Mouse (Mus musculus): ENCODE measurements around the gene Rasgrf2. TPM values are rescaled to one million over a fixed set of nuclear protein-coding genes. Genes with fewer than 3 reads are reported as not detected.

The Rasgrf2 gene
- total and polyA plus RNA-seq, 3 experiments: 0.22 TPM; not detected in 2

DNA sequence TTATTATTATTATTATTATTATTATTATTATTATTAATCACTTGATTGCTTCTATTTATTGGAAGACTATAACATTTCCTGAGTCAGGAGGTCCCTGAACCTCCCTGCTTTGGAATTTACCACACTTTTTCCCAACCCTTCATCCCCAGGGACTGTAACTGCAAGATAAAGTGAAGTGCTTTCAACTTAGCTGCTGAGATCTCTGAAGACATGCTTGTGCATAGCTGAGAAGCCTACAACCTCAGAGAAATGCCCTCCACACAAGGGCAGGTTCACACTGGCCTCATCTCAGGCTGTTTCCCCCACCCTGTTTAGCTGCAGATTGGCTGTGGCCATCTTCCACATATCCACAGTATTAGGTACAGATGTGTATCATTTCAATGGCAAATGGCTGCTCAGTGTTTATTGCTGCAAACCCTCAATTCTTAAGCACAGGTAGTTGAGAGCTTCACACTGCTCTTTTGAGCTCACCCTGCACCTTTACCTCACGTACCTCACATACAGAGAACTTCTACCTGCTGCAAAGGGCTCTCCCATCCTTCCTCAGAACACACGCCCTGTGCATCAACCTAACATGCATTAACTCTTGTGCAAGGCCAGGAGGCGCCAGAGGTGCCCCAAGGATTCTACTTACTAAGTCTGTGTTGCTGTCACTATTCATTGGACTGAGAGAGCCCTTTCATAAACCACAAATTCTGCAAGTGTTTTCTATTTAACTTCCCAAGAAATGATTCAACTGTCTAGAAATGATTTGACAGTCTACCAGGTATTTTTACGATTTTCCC lies 202.7 kb downstream of the Rasgrf2 start:
- ATAC-seq (ENCODE audit: extremely low read depth, insufficient number of reproducible peaks, low FRiP score, poor library complexity, severe bottlenecking) (no peak), DNase-seq (ENCODE audit: low spot score) (no peak)
- Histone ChIP-seq H3K4me3 (ENCODE audit: low read depth, low read length) (no peak overlapping the region), H3K4me1 (ENCODE audit: insufficient read depth, low read depth, low read length) (no peaks in the 10 kb centered on the region), H3K36me3 (replicated peaks) (no peaks in the 10 kb centered on the region), H3K9me3 (replicated peaks) (no peaks in the 10 kb centered on the region), H3K27me3 (ENCODE audit: insufficient read depth, low read length) (no peaks in the 10 kb centered on the region)
- TF ChIP-seq GATA1 (IDR thresholded peaks at IDR 0.05; ENCODE audit: borderline replicate concordance, low read length) (no peak), GATA2 (IDR thresholded peaks at IDR 0.05; ENCODE audit: borderline replicate concordance, low read depth, low read length) (no peak), CTCF (IDR thresholded peaks at IDR 0.05; ENCODE audit: low read depth, low read length) (no peak), POLR2AphosphoS5 (IDR thresholded peaks at IDR 0.05; ENCODE audit: insufficient replicate concordance, low read depth, low read length) (no peak), TAL1 (conservative IDR thresholded peaks at IDR 0.05; ENCODE audit: low read depth, low read length) (no peak)

DNA sequence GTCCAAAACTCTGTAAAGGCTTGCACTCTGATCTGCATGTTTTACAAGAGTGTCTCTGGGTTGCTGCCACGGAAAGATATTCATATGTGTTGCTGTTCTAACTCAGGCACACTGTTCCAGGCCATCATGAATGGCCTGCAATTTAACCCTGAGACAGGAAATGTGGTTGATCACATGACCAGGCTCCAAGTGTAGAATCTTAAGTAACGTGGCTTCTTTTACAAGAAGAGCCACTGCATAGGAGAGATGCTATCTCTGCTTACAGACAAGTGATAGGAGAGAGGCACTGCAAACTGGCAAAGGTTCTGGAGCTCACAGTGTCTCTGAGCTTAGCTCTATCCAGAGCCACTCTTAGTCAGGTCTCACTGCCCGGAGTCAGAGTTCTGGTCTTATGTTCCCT lies 210.4 kb downstream of the Rasgrf2 start:
- Histone ChIP-seq H3K27me3 (ENCODE audit: insufficient read depth, low read length) (no peaks in the 10 kb centered on the region), H3K4me3 (ENCODE audit: low read depth, low read length) (no peak overlapping the region), H3K36me3 (replicated peaks) (no peaks in the 10 kb centered on the region), H3K9me3 (replicated peaks) (no peaks in the 10 kb centered on the region), H3K4me1 (ENCODE audit: insufficient read depth, low read depth, low read length) (no peaks in the 10 kb centered on the region)
- ATAC-seq (ENCODE audit: extremely low read depth, insufficient number of reproducible peaks, low FRiP score, poor library complexity, severe bottlenecking) (peak; percentile 73), DNase-seq (ENCODE audit: low spot score) (no peak)
- no peak for TF ChIP-seq CTCF (IDR thresholded peaks at IDR 0.05; ENCODE audit: low read depth, low read length)
- TF ChIP-seq POLR2AphosphoS5 (IDR thresholded peaks at IDR 0.05; ENCODE audit: insufficient replicate concordance, low read depth, low read length): no peak
- TF ChIP-seq TAL1 (conservative IDR thresholded peaks at IDR 0.05; ENCODE audit: low read depth, low read length): no peak
- TF ChIP-seq GATA2 (IDR thresholded peaks at IDR 0.05; ENCODE audit: borderline replicate concordance, low read depth, low read length): no peak
- TF ChIP-seq GATA1 (IDR thresholded peaks at IDR 0.05; ENCODE audit: borderline replicate concordance, low read length): no peak

DNA sequence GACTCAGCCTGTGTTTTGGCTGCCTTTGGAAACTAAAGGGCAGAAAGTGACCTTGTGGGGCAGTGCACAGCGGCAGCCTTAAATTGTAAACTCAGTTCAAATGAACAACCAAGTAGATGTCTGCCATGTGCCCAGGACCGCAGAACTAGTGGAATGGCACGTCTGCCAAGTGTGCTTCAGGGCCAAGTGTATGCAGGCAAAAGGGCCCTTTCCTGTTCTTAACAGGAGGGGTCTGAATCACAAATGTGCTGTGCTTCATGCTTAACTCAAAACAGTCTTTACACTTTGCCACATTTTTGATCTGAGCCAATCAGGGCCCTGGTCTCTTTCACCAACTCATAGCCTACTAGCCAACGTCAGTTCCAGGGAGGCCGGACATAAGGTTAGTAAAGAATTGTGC lies 212.7 kb downstream of the Rasgrf2 start:
- DNase-seq (ENCODE audit: low spot score) (no peak), ATAC-seq (ENCODE audit: extremely low read depth, insufficient number of reproducible peaks, low FRiP score, poor library complexity, severe bottlenecking) (no peak)
- no peak overlapping the region for H3K4me3 ChIP-seq (ENCODE audit: low read depth, low read length)
- no peaks in the 10 kb centered on the region for H3K4me1 ChIP-seq (ENCODE audit: insufficient read depth, low read depth, low read length)
- H3K27me3 ChIP-seq (ENCODE audit: insufficient read depth, low read length): peaks cover 3% of the 10 kb centered on the region; the same call in 1 of the 2 replicates
- TF ChIP-seq CTCF (IDR thresholded peaks at IDR 0.05; ENCODE audit: low read depth, low read length) (no peak), TAL1 (conservative IDR thresholded peaks at IDR 0.05; ENCODE audit: low read depth, low read length) (no peak), GATA1 (IDR thresholded peaks at IDR 0.05; ENCODE audit: borderline replicate concordance, low read length) (no peak), GATA2 (IDR thresholded peaks at IDR 0.05; ENCODE audit: borderline replicate concordance, low read depth, low read length) (no peak)
- H3K9me3 ChIP-seq (replicated peaks): no peaks in the 10 kb centered on the region
- H3K36me3 ChIP-seq (replicated peaks): no peaks in the 10 kb centered on the region

DNA sequence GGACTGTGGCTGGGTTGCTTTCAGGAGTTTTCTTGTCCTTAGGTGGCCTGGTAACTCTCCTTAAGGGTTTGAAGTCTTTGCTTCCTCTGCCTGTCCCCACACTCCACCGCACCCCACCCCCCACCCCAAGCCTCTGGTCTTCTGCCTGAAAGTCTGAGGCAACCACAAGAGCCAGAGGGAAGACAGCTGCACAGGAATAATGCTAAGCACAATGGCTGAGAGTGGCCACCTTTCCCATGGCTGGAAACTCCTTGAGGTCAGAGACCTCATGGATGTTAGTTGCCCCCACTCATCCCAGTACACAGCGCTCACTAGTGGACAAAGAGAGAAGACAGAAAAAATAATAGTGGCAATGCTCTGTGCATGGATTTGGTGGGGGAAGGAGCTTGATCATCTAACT lies 213.6 kb downstream of the Rasgrf2 start:
- no peak for DNase-seq (ENCODE audit: low spot score)
- H3K9me3 ChIP-seq (replicated peaks): no peaks in the 10 kb centered on the region
- H3K36me3 ChIP-seq (replicated peaks): no peaks in the 10 kb centered on the region
- no peak overlapping the region for H3K4me3 ChIP-seq (ENCODE audit: low read depth, low read length)
- TF ChIP-seq GATA1 (IDR thresholded peaks at IDR 0.05; ENCODE audit: borderline replicate concordance, low read length) (no peak), TAL1 (conservative IDR thresholded peaks at IDR 0.05; ENCODE audit: low read depth, low read length) (no peak), POLR2AphosphoS5 (IDR thresholded peaks at IDR 0.05; ENCODE audit: insufficient replicate concordance, low read depth, low read length) (no peak), GATA2 (IDR thresholded peaks at IDR 0.05; ENCODE audit: borderline replicate concordance, low read depth, low read length) (no peak), CTCF (IDR thresholded peaks at IDR 0.05; ENCODE audit: low read depth, low read length) (no peak)
- H3K4me1 ChIP-seq (ENCODE audit: insufficient read depth, low read depth, low read length): no peaks in the 10 kb centered on the region
- no peak for ATAC-seq (ENCODE audit: extremely low read depth, insufficient number of reproducible peaks, low FRiP score, poor library complexity, severe bottlenecking)
- peaks cover 3% of the 10 kb centered on the region; the same call in 1 of the 2 replicates for H3K27me3 ChIP-seq (ENCODE audit: insufficient read depth, low read length)

DNA sequence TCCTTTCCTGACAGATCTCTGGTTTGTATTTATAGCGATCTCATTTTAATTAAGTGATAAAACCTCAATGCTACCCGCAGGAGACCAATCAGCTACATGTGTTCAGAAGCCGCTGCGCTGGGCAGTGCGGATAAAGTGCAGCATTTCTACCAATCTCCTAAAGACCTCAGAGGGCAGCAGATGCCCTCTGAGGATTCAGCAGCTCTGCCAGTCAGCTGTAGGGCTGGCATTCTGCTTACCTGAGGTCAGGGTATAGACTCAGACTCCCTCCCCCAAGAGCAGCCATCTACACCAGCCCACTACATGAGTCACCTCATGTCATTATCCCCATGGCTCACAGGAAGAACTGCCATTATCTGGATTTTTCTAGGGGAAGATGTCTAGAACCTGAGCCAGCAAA lies 215.1 kb downstream of the Rasgrf2 start:
- DNase-seq (ENCODE audit: low spot score) (no peak), ATAC-seq (ENCODE audit: extremely low read depth, insufficient number of reproducible peaks, low FRiP score, poor library complexity, severe bottlenecking) (no peak)
- H3K9me3 ChIP-seq (replicated peaks): no peaks in the 10 kb centered on the region

DNA sequence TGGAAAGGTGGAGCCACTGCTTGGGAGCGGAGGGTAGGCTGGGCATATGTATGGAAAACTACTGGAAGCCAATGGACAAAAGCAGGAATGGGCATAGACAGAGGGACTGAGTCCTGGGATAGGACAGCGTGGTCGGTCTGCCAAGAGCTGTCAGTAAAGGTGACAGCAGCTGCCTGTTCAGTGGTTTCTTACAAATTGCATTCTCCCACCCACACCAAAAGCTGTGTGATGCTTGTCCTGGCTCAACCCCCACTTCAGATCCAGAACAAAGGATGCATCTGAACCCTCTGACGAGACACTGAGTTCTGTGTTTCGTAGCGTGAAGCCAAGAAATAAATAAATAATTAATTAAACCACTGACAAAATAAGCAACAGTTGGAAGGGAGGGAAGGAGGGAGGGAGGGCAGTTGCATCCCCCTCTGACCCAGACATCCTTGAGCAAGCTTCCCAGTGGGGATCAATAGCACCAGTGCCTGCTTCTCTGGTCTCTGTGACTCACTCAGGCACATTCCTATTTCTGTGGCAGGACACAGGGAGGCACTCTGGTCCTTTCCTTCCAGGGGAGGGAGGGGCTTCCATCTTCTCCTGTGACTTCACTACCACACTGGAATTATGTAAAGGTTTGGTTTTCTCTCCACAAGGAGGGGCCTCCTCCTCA lies 215.7 kb downstream of the Rasgrf2 start:
- Histone ChIP-seq H3K4me1 (ENCODE audit: insufficient read depth, low read depth, low read length) (no peaks in the 10 kb centered on the region), H3K4me3 (ENCODE audit: low read depth, low read length) (no peak overlapping the region), H3K27me3 (ENCODE audit: insufficient read depth, low read length) (peaks cover 9% of the 10 kb centered on the region; the same call in 1 of the 2 replicates), H3K36me3 (replicated peaks) (no peaks in the 10 kb centered on the region), H3K9me3 (replicated peaks) (no peaks in the 10 kb centered on the region)
- TF ChIP-seq POLR2AphosphoS5 (IDR thresholded peaks at IDR 0.05; ENCODE audit: insufficient replicate concordance, low read depth, low read length) (no peak), TAL1 (conservative IDR thresholded peaks at IDR 0.05; ENCODE audit: low read depth, low read length) (no peak), CTCF (IDR thresholded peaks at IDR 0.05; ENCODE audit: low read depth, low read length) (no peak), GATA1 (IDR thresholded peaks at IDR 0.05; ENCODE audit: borderline replicate concordance, low read length) (no peak), GATA2 (IDR thresholded peaks at IDR 0.05; ENCODE audit: borderline replicate concordance, low read depth, low read length) (no peak)
- DNase-seq (ENCODE audit: low spot score): no peak
- no peak for ATAC-seq (ENCODE audit: extremely low read depth, insufficient number of reproducible peaks, low FRiP score, poor library complexity, severe bottlenecking)

More for the DNA sequence above, 215.1 kb downstream of the Rasgrf2 start:
- Histone ChIP-seq H3K36me3 (replicated peaks) (no peaks in the 10 kb centered on the region), H3K4me3 (ENCODE audit: low read depth, low read length) (no peak overlapping the region), H3K27me3 (ENCODE audit: insufficient read depth, low read length) (peaks cover 9% of the 10 kb centered on the region; the same call in 1 of the 2 replicates), H3K4me1 (ENCODE audit: insufficient read depth, low read depth, low read length) (no peaks in the 10 kb centered on the region)
- no peak for TF ChIP-seq GATA1 (IDR thresholded peaks at IDR 0.05; ENCODE audit: borderline replicate concordance, low read length)
- TF ChIP-seq TAL1 (conservative IDR thresholded peaks at IDR 0.05; ENCODE audit: low read depth, low read length): no peak
- TF ChIP-seq CTCF (IDR thresholded peaks at IDR 0.05; ENCODE audit: low read depth, low read length): no peak
- TF ChIP-seq POLR2AphosphoS5 (IDR thresholded peaks at IDR 0.05; ENCODE audit: insufficient replicate concordance, low read depth, low read length): no peak
- no peak for TF ChIP-seq GATA2 (IDR thresholded peaks at IDR 0.05; ENCODE audit: borderline replicate concordance, low read depth, low read length)

All from G1E (cell line).